Mouse (Mus musculus): ENCODE measurements around the gene Cdc42ep1. TPM values are rescaled to one million over a fixed set of nuclear protein-coding genes. Genes with fewer than 3 reads are reported as not detected.

The Cdc42ep1 gene
- 3.2 TPM for polyA plus RNA-seq (2015; fragmentation: Illumina TruSeq; extraction: RNeasy Lipid Tissue Mini Kit (QIAGEN cat#74804); ENCODE audit: insufficient read depth, low replicate concordance)

GRCm38 (mm10) chr15:78842371-78843163 is at the start of gene Cdc42ep1:
TSS of gene Cdc42ep1 (plus strand) at chr15:78842624.

GRCm38 (mm10) chr15:78802776-78803391 is 39.5 kb upstream of the Cdc42ep1 start, which contains the start of gene Card10:
TSS of gene Card10 (minus strand) at chr15:78803042.

GRCm38 (mm10) chr15:78855303-78855965 is 13.0 kb downstream of the Cdc42ep1 start, which contains the start of gene Lgals2:
TSS of gene Lgals2 (minus strand) at chr15:78855529.

GRCm38 (mm10) chr15:78876991-78877809 is 34.8 kb downstream of the Cdc42ep1 start, which contains the start of gene Gga1:
TSS of gene Gga1 (plus strand) at chr15:78877190.

GRCm38 (mm10) chr15:78899409-78899739 is 57.0 kb downstream of the Cdc42ep1 start, which contains the start of gene Gm49510:
TSS of gene Gm49510 (plus strand) at chr15:78899667.

GRCm38 (mm10) chr15:78899740-78900584 is 57.5 kb downstream of the Cdc42ep1 start, which contains the start of gene Sh3bp1:
TSS of gene Sh3bp1 (plus strand) at chr15:78899768.

Other genes with a start within 250 kb of the Cdc42ep1 start
- 128 TPM for gene Cyth4, start 245.6 kb upstream of the Cdc42ep1 start, polyA plus RNA-seq (2015; fragmentation: Illumina TruSeq; extraction: RNeasy Lipid Tissue Mini Kit (QIAGEN cat#74804); ENCODE audit: insufficient read depth, low replicate concordance)
- gene Elfn2, start 123.9 kb upstream of the Cdc42ep1 start, polyA plus RNA-seq (2015; fragmentation: Illumina TruSeq; extraction: RNeasy Lipid Tissue Mini Kit (QIAGEN cat#74804); ENCODE audit: insufficient read depth, low replicate concordance) = 0.08 TPM
- 33.7 TPM for gene Mfng, start 69.1 kb upstream of the Cdc42ep1 start, polyA plus RNA-seq (2015; fragmentation: Illumina TruSeq; extraction: RNeasy Lipid Tissue Mini Kit (QIAGEN cat#74804); ENCODE audit: insufficient read depth, low replicate concordance)
- 0.91 TPM for gene Card10, start 39.6 kb upstream of the Cdc42ep1 start, polyA plus RNA-seq (2015; fragmentation: Illumina TruSeq; extraction: RNeasy Lipid Tissue Mini Kit (QIAGEN cat#74804); ENCODE audit: insufficient read depth, low replicate concordance)
- 0.51 TPM for gene Lgals2, start 12.9 kb downstream of the Cdc42ep1 start, polyA plus RNA-seq (2015; fragmentation: Illumina TruSeq; extraction: RNeasy Lipid Tissue Mini Kit (QIAGEN cat#74804); ENCODE audit: insufficient read depth, low replicate concordance)
- gene Gga1, start 34.6 kb downstream of the Cdc42ep1 start, polyA plus RNA-seq (2015; fragmentation: Illumina TruSeq; extraction: RNeasy Lipid Tissue Mini Kit (QIAGEN cat#74804); ENCODE audit: insufficient read depth, low replicate concordance) = 20.3 TPM
- gene Gm49510, start 57.0 kb downstream of the Cdc42ep1 start, polyA plus RNA-seq (2015; fragmentation: Illumina TruSeq; extraction: RNeasy Lipid Tissue Mini Kit (QIAGEN cat#74804); ENCODE audit: insufficient read depth, low replicate concordance) = not detected
- gene Sh3bp1, start 57.1 kb downstream of the Cdc42ep1 start, polyA plus RNA-seq (2015; fragmentation: Illumina TruSeq; extraction: RNeasy Lipid Tissue Mini Kit (QIAGEN cat#74804); ENCODE audit: insufficient read depth, low replicate concordance) = 39.0 TPM
- gene Pdxp, start 71.3 kb downstream of the Cdc42ep1 start, polyA plus RNA-seq (2015; fragmentation: Illumina TruSeq; extraction: RNeasy Lipid Tissue Mini Kit (QIAGEN cat#74804); ENCODE audit: insufficient read depth, low replicate concordance) = 6.3 TPM
- 71.2 TPM for gene Lgals1, start 84.1 kb downstream of the Cdc42ep1 start, polyA plus RNA-seq (2015; fragmentation: Illumina TruSeq; extraction: RNeasy Lipid Tissue Mini Kit (QIAGEN cat#74804); ENCODE audit: insufficient read depth, low replicate concordance)
- gene Nol12, start 92.3 kb downstream of the Cdc42ep1 start, polyA plus RNA-seq (2015; fragmentation: Illumina TruSeq; extraction: RNeasy Lipid Tissue Mini Kit (QIAGEN cat#74804); ENCODE audit: insufficient read depth, low replicate concordance) = 16.0 TPM
- 7.8 TPM for gene Triobp, start 105.1 kb downstream of the Cdc42ep1 start, polyA plus RNA-seq (2015; fragmentation: Illumina TruSeq; extraction: RNeasy Lipid Tissue Mini Kit (QIAGEN cat#74804); ENCODE audit: insufficient read depth, low replicate concordance)
- 27.7 TPM for gene H1f0, start 185.8 kb downstream of the Cdc42ep1 start, polyA plus RNA-seq (2015; fragmentation: Illumina TruSeq; extraction: RNeasy Lipid Tissue Mini Kit (QIAGEN cat#74804); ENCODE audit: insufficient read depth, low replicate concordance)
- not detected for gene Galr3, start 199.3 kb downstream of the Cdc42ep1 start, polyA plus RNA-seq (2015; fragmentation: Illumina TruSeq; extraction: RNeasy Lipid Tissue Mini Kit (QIAGEN cat#74804); ENCODE audit: insufficient read depth, low replicate concordance)
- gene Ankrd54, start 220.3 kb downstream of the Cdc42ep1 start, polyA plus RNA-seq (2015; fragmentation: Illumina TruSeq; extraction: RNeasy Lipid Tissue Mini Kit (QIAGEN cat#74804); ENCODE audit: insufficient read depth, low replicate concordance) = 12.7 TPM
- gene Eif3l, start 232.6 kb downstream of the Cdc42ep1 start, polyA plus RNA-seq (2015; fragmentation: Illumina TruSeq; extraction: RNeasy Lipid Tissue Mini Kit (QIAGEN cat#74804); ENCODE audit: insufficient read depth, low replicate concordance) = 131 TPM

All from spleen, adult 10 weeks (tissue).